Mouse (Mus musculus): ENCODE measurements around the gene Disc1. TPM values are rescaled to one million over a fixed set of nuclear protein-coding genes. Genes with fewer than 3 reads are reported as not detected.

Gene Disc1
- polyA plus RNA-seq, 1 experiment from 2014 or later = 0.19 TPM

DNA sequence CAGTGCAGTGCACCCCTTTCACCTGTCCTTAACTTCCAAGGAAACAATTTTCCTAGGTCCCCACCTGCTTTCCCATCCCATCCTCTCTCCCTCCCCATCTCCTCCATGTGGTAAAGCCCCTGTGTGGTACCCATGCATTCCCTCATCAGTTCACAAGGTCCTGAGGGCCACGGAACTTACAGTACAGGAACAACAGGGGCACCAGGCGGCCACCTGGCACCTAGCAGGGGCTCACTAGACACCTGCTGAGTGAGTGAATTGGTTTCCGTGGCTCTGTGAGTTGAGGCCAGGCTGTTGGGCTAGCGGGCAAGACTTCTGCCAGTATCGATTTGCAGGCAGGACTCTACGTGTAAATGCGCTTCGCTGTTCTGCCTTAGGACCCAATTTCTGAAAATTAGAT lies 152.4 kb downstream of the Disc1 start:
- DNase-seq = no peak
- ATAC-seq = no peak
- Histone ChIP-seq H3K9me3 (ENCODE audit: low read length) (no peaks in the 10 kb centered on the region), H3K4me2 (ENCODE audit: low read depth, low read length) (no peak overlapping the region), H3K27me3 (ENCODE audit: insufficient read depth, low read length) (no peaks in the 10 kb centered on the region), H3K4me1 (ENCODE audit: insufficient read depth) (no peaks in the 10 kb centered on the region), H3K36me3 (replicated peaks; ENCODE audit: insufficient read depth, low read length) (no peaks in the 10 kb centered on the region), H3K4me3 (ENCODE audit: low read depth, low read length) (no peak overlapping the region), H3K27ac (ENCODE audit: low read depth) (no peak overlapping the region), H3K9ac (replicated peaks) (no peak overlapping the region)
- no peak for TF ChIP-seq CTCF (IDR thresholded peaks at IDR 0.05; ENCODE audit: low read depth)
- TF ChIP-seq EP300 (IDR thresholded peaks at IDR 0.05; ENCODE audit: low read depth) = no peak
- WGBS (ENCODE audit: insufficient replicate concordance) = 82% methylated on average over 8 of the region's 8 CpGs

DNA sequence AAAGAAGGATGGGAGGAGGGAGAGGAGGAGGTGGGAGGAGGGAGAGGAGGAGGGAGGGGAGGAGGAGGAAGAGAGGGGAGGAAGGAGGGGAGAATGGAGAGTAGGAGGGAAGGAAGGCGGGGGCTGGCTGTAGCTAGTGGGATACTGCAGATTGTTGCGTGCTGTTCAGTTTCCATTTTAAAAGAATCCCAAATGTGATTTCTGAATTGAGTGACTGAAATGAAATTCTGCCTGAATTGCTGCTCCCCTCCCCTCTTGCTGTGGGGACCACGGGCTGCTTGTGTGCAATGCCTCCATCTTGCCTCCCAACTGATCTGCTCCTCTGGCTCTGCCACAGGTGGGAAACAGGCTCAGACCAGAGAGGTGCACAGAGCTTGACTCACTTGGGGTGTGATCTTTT lies 153.0 kb downstream of the Disc1 start:
- Histone ChIP-seq H3K36me3 (replicated peaks; ENCODE audit: insufficient read depth, low read length) (no peaks in the 10 kb centered on the region), H3K4me3 (ENCODE audit: low read depth, low read length) (no peak overlapping the region), H3K4me2 (ENCODE audit: low read depth, low read length) (no peak overlapping the region), H3K4me1 (ENCODE audit: insufficient read depth) (no peaks in the 10 kb centered on the region), H3K27me3 (ENCODE audit: insufficient read depth, low read length) (no peaks in the 10 kb centered on the region), H3K27ac (ENCODE audit: low read depth) (no peak overlapping the region), H3K9me3 (ENCODE audit: low read length) (no peaks in the 10 kb centered on the region), H3K9ac (replicated peaks) (no peak overlapping the region)
- ATAC-seq (no peak), DNase-seq (no peak)
- 79% methylated on average over 3 of the region's 3 CpGs for WGBS (ENCODE audit: insufficient replicate concordance)
- TF ChIP-seq EP300 (IDR thresholded peaks at IDR 0.05; ENCODE audit: low read depth) (no peak), CTCF (IDR thresholded peaks at IDR 0.05; ENCODE audit: low read depth) (no peak)

DNA sequence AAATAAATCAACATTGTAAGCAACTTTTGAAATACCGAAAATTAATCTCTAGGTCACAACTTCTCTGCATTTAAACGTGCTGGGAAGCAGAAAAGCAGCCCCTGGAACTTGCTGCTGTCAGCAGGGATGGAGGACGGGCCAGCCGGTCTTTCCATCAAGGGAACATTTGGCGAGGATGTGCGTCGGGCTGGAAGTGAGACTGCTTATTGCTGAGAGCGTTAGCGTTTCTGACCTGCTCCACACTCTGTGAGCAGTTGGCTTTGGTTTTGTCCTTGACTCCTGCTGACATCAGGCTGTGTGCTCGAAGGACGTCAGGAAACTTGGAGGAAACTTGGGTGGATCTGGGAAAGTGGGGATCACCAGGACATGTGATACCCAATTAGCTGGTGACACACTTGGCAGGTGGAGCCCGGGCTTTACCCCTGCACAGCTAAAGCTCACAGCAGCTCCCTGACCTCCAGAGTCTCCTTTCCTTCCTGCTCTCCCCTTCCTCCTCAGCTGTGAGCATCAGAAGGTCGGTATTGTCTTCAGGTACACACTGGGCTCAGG lies 158.7 kb downstream of the Disc1 start:
- no peak for DNase-seq
- TF ChIP-seq EP300 (IDR thresholded peaks at IDR 0.05; ENCODE audit: low read depth) (no peak), CTCF (IDR thresholded peaks at IDR 0.05; ENCODE audit: low read depth) (no peak)
- Histone ChIP-seq H3K27me3 (ENCODE audit: insufficient read depth, low read length) (no peaks in the 10 kb centered on the region), H3K9ac (replicated peaks) (no peak overlapping the region), H3K36me3 (replicated peaks; ENCODE audit: insufficient read depth, low read length) (no peaks in the 10 kb centered on the region), H3K4me3 (ENCODE audit: low read depth, low read length) (no peak overlapping the region), H3K9me3 (ENCODE audit: low read length) (no peaks in the 10 kb centered on the region), H3K4me1 (ENCODE audit: insufficient read depth) (no peaks in the 10 kb centered on the region), H3K27ac (ENCODE audit: low read depth) (no peak overlapping the region), H3K4me2 (ENCODE audit: low read depth, low read length) (no peak overlapping the region)
- WGBS (ENCODE audit: insufficient replicate concordance) = 65% methylated on average over 13 of the region's 13 CpGs
- ATAC-seq = no peak

GRCm38 (mm10) chr8:125217902-125218581 lies 164.0 kb downstream of the Disc1 start:
- Histone ChIP-seq H3K9ac (replicated peaks) (no peak overlapping the region), H3K27me3 (ENCODE audit: insufficient read depth, low read length) (no peaks in the 10 kb centered on the region), H3K4me2 (ENCODE audit: low read depth, low read length) (no peak overlapping the region), H3K36me3 (replicated peaks; ENCODE audit: insufficient read depth, low read length) (no peaks in the 10 kb centered on the region), H3K4me3 (ENCODE audit: low read depth, low read length) (no peak overlapping the region), H3K9me3 (ENCODE audit: low read length) (no peaks in the 10 kb centered on the region), H3K27ac (ENCODE audit: low read depth) (no peak overlapping the region), H3K4me1 (ENCODE audit: insufficient read depth) (no peaks in the 10 kb centered on the region)
- no peak for TF ChIP-seq EP300 (IDR thresholded peaks at IDR 0.05; ENCODE audit: low read depth)
- no peak for TF ChIP-seq CTCF (IDR thresholded peaks at IDR 0.05; ENCODE audit: low read depth)
- DNase-seq = no peak
- no peak for ATAC-seq
- WGBS (ENCODE audit: insufficient replicate concordance) = 64% methylated on average over 12 of the region's 12 CpGs

GRCm38 (mm10) chr8:125218669-125219068 lies 164.7 kb downstream of the Disc1 start:
- no peak overlapping the region for H3K27ac ChIP-seq (ENCODE audit: low read depth)
- no peaks in the 10 kb centered on the region for H3K27me3 ChIP-seq (ENCODE audit: insufficient read depth, low read length)
- H3K9ac ChIP-seq (replicated peaks) = no peak overlapping the region
- DNase-seq (no peak), ATAC-seq (no peak)
- H3K9me3 ChIP-seq (ENCODE audit: low read length) = no peaks in the 10 kb centered on the region
- no peak overlapping the region for H3K4me2 ChIP-seq (ENCODE audit: low read depth, low read length)
- TF ChIP-seq EP300 (IDR thresholded peaks at IDR 0.05; ENCODE audit: low read depth) = no peak
- TF ChIP-seq CTCF (IDR thresholded peaks at IDR 0.05; ENCODE audit: low read depth) = no peak
- no peaks in the 10 kb centered on the region for H3K36me3 ChIP-seq (replicated peaks; ENCODE audit: insufficient read depth, low read length)
- WGBS (ENCODE audit: insufficient replicate concordance) = 76% methylated on average over 4 of the region's 4 CpGs
- H3K4me3 ChIP-seq (ENCODE audit: low read depth, low read length) = no peak overlapping the region
- H3K4me1 ChIP-seq (ENCODE audit: insufficient read depth) = peaks cover 2% of the 10 kb centered on the region; the same call in 1 of the 2 replicates

- 70% methylated on average over 5 of the region's 5 CpGs for WGBS (ENCODE audit: insufficient replicate concordance)
- DNase-seq = no peak
These were observed 166.6 kb downstream of the Disc1 start for GRCm38 (mm10) chr8:125220608-125221007.

More at GRCm38 (mm10) chr8:125220608-125221007, 166.6 kb downstream of the Disc1 start:
- no peaks in the 10 kb centered on the region for H3K27me3 ChIP-seq (ENCODE audit: insufficient read depth, low read length)
- H3K9ac ChIP-seq (replicated peaks) = no peak overlapping the region
- peaks cover 17% of the 10 kb centered on the region for H3K4me1 ChIP-seq (ENCODE audit: insufficient read depth)
- no peak overlapping the region for H3K4me3 ChIP-seq (ENCODE audit: low read depth, low read length)
- no peak for ATAC-seq
- H3K4me2 ChIP-seq (ENCODE audit: low read depth, low read length) = no peak overlapping the region
- no peak overlapping the region for H3K27ac ChIP-seq (ENCODE audit: low read depth)
- TF ChIP-seq EP300 (IDR thresholded peaks at IDR 0.05; ENCODE audit: low read depth) (no peak), CTCF (IDR thresholded peaks at IDR 0.05; ENCODE audit: low read depth) (no peak)
- no peaks in the 10 kb centered on the region for H3K36me3 ChIP-seq (replicated peaks; ENCODE audit: insufficient read depth, low read length)
- no peaks in the 10 kb centered on the region for H3K9me3 ChIP-seq (ENCODE audit: low read length)

All from liver, postnatal 0 days (tissue).